Mouse (Mus musculus) erythroblast, adult 5-6 weeks (primary cell): ENCODE measurements around the gene Tcf15. TPM values are rescaled to one million over a fixed set of nuclear protein-coding genes. Genes with fewer than 3 reads are reported as not detected.

ENCODE experiments used
- ATAC-seq: replicated peaks from 2 replicates; pipeline ENCODE4 v1.8.0; 2016; ENCODE audit warnings: moderate number of reproducible peaks, mild to moderate bottlenecking, moderate TSS enrichment, inconsistent platforms; ENCODE audit not compliant: poor library complexity, low FRiP score, severe bottlenecking
- total RNA-seq, 2 experiments: library from RNA; stranded (forward) in 1 of 2; stranded (reverse) in 1 of 2; fragments of 150-400 nt in 1 of 2; fragments of 200-764, 138-1000 nt in 1 of 2; gene quantifications; 2 replicates each; pipeline versions ENCODE4 v1.2.3 to v1.2.4; 2015 to 2017; ENCODE audit warnings: low replicate concordance in 2 of 2

The Tcf15 gene
- total RNA-seq (2015; ENCODE audit: low replicate concordance) (not detected in 2 replicates), total RNA-seq (2017; ENCODE audit: low replicate concordance) (not detected in 2 replicates)

- ATAC-seq, result no peak
Observed at GRCm38 (mm10) chr2:152143279-152144157, at the start of gene Tcf15. Tcf15 (plus strand) TSS chr2:152143561.

DNA sequence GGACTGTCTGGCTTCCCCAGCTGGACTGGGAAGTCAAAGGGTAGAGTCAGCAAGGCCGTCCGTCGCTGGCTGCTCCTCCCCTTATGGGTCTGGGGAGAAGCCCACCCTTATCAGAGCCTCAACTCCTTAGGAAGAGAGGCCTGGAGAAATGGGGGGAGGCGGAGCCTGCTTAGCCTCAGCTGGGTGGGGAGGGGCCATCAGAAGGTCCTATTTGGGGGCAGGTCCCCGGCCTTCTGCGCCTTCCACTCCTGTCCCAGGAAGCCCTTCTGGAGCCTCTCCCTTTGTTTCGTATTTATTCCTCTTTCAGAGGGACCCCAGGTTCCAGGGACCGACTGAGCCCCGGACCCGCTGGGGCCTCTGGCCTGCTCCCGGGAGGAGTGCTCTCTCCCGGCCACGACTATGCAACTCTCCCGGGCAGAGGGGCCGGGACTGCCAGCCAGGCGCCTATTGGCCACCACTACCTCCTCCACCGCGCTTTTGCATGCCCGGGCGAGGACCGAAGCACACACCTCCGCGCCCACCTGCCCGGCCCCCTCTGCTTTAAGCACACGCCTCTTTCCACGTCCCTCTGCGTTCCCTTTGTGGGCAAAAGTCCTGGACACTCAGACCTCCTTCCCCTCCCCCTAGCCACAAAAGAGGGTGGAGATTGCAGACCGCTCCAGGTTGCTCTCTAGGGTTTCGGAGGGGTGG, 48.4 kb upstream of the Tcf15 start:
- no peak for ATAC-seq

DNA sequence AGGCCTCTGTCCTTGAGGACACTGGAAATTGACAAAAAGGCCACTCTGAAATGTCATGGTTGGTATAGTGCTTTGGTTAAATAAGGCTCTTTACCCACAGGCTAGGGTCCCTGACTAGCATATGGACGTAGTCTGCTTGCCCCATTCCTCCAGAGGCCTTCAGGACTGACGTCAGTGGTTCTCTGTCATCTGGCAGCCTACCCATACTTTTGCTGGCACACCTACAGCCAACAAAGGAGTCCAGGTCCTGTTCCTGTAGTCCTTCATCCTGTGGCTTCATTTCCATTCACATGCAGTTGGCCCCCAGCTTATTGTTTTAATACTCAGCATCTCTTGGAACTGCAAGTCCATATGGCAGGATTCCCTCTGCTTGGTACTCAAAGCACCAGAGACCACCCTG, 46.4 kb upstream of the Tcf15 start:
- no peak for ATAC-seq

- no peak for ATAC-seq
Observed at GRCm38 (mm10) chr2:152097916-152098315, 45.4 kb upstream of the Tcf15 start.

DNA sequence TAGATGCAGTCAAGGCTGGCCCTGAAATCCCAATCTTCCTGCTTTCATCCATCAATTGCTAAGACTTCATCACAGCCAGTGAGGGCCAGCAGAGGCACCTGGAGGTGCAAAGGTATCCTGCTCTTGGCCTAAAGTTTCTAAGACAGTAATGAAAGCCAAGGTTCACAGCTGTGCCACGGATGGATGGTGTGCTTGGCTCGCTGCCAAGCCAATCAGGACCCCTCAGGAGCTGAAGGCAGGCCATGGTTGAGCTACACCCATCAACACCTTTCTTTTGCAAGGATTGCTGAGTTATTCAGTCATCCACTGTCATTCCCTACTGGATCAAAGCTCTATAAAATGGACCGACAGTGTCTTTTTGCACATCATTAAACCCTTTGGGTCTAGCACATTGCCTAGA, 43.8 kb upstream of the Tcf15 start:
- no peak for ATAC-seq

DNA sequence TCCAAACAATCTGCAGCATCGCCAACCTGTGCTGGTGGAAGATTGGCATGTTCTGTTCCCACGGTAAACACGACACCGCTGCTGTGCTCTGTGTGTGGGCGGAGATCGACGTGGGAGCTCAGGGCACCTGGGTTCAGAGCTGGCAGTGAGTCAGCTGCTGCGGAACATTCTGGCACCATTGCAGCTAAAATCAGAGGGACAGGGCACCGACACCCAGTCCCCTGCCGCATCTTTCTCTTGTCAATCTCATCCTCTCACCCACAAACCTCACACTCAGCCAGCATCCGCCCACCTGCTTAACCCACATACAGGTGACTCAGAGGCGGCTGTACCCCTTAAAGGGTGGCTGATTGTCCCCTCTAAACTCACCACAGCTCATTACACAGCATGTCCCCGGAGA, 41.6 kb upstream of the Tcf15 start:
- no peak for ATAC-seq

DNA sequence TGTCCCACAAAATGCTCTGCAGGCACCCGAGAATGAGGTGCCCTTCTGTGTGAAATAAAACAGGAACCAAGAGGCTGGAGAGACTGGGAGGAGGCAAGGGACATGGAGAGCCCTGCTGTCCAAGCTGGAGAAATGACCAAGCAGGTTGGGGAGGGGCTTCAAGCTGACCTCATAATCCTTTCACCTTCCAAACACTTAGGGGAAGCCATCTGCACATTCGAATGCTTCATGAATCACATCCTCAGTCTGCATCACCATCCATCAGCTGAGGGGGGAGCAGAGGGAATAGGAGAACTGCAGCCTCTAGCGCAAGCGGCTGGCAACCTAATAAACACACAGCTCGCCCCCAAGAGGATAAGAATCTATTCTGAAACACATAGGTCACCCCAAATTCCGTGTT, 41.0 kb upstream of the Tcf15 start:
- no peak for ATAC-seq

- peak; percentile 63 for ATAC-seq
Observed at GRCm38 (mm10) chr2:152104711-152105317, 38.5 kb upstream of the Tcf15 start.

DNA sequence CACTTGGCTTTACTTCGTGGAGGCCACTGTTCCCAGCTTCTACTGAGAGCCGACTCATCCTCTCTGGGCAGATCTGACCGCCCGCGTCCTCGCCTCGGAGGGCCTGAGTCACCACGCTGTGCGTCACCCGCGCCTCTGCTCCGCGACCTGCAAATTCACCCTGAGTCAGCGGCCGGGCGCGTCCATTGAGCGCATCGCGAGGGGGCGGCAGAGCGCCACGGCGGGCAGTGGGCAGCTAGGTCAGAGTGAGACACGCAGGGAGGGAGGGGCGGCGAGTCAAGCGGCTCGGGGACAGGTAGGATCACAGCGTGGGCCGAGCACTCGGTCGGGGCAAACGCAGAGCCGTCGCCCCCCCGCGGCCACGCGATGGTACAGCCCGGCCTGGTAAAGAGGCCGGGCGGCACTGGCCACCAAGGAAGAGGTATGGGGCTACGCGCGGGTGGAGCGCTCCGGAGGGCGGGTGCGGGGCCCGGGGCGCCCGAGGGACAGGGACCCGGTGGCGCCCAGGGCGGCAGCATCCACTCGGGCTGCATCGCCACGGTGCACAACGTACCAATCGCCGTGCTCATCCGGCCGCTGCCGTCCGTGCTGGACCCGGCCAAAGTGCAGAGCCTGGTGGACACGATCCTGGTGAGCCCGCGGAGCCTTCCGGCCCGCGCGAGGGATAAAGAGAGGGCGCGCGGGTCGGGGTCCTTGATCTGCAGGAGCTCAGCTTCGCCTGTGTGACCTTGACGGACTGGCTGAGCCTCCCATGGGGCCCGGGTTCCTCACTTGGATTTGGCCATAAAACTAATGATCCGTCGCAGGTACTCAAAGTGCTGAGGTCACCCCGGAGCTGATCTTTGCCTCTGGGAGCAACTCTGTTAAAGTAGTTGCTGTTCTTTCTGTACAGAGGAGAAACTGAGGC, 37.8 kb upstream of the Tcf15 start, which contains the start of gene Srxn1:
Gene Srxn1, plus strand, starts transcription at position 199 of the 907 bp plus-strand sequence.
- ATAC-seq, result peak; percentile 89

DNA sequence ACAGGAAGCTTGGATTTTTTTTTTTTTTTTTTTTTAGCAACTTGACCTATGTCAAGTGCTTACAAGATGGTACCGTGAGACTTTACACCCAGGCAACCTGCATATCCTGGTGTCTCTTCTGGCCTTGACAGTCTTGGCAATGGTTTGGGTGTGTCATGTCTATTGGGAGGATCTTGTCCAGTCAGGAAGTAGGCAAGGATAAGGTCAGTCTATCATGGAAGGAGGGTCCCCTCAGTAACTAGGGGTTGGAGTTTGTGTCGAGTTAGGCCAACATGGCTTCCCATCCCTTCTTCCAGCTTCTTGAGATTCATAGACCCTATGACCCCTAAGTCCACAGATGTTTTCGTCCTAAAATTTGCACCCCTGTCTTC, 37.2 kb upstream of the Tcf15 start:
- no peak for ATAC-seq

- no peak for ATAC-seq
Observed at GRCm38 (mm10) chr2:152106597-152106996, 36.8 kb upstream of the Tcf15 start.

DNA sequence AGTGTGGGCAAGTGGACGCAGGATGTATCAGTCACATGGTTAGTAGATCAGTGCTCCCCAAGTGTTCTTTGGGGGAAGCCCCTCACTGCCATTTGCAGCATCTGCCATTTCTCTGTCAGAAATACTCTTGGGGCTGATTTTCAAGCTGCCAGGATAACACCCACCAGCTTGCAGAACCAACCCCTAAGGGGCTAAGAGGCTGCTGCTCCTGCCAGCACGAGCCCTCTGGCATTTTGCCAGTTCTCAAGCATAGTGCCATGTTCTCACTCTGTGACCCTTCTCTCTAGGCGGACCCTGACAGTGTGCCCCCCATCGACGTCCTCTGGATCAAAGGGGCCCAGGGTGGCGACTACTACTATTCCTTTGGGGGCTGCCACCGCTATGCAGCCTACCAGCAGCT, 34.7 kb upstream of the Tcf15 start:
- ATAC-seq, result no peak

DNA sequence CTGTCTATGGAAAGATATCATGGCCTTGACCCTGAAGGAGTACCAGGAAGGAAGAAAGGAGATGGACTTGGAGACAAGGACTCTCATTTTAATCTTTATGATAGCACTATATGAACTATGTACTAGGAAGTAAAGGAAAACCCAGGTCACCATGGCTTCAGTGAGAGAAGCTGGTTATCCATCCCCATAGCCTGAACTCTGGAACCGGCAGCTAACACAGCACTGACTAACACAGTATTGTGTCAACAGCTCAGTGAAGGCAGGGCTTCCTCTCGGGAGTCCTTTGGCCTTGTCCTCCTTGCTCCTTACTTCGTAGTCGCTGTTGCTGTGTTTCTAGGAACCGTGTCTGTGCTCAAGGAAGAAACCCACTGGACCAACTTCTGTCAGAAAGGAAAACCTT, 34.0 kb upstream of the Tcf15 start:
- ATAC-seq, result no peak

DNA sequence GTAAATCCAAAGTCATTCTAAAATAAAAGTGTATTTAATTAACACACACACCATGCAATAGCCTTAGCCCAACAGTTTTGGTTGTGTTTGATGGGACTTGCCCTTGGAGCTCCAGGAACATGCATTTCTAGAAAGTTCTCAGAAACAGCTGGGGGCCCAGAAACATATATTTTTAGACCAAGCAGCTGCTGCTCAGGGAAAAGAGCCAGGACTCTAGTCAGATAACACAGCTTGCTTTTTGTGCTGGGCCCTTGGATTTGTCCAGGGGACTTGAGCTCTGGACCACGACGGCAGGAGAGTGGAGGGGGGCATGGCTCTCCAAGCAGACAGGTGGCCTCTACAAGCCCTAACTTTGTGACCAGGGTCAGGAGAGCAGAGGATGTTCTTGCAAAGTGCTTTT, 32.0 kb upstream of the Tcf15 start:
- no peak for ATAC-seq

DNA sequence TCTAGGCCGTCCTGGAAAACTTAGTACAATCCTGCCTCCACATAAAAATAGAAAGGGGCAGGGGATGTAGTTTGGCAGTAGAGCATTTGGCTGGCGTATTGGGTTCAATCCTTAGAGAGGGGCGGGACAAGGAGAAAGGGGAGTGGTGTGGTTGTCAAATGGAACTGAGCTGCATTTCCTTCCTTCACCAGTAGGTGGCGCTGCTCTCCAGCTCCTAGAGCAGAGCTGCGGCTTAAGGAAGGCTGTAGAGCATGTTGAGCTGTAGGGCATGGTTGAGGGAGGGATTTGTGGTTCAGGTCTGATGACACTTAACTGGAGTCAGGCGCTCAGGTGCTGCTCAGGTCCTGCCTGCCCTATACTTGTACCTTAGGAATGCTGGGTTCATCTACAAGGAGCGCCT, 31.4 kb upstream of the Tcf15 start:
- ATAC-seq, result peak; percentile 89

DNA sequence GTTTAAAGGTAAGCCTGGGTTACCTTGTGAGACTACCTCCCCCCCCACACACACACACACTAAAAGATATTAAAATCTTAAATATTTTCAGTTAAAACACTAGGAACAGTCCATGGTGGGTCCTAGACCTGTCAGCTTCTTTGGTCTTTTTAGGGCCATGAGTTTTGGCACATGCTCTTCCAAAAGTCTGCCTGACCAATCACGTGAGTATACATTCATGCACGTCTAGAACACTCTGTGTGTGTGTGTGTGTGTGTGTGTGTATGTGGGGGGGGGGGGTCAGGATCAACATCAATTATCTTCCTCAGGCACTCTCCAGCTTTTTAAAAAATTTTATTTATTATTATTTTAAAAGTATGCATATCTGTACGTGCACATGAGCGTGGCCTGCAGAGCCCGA, 30.9 kb upstream of the Tcf15 start:
- ATAC-seq, result no peak

DNA sequence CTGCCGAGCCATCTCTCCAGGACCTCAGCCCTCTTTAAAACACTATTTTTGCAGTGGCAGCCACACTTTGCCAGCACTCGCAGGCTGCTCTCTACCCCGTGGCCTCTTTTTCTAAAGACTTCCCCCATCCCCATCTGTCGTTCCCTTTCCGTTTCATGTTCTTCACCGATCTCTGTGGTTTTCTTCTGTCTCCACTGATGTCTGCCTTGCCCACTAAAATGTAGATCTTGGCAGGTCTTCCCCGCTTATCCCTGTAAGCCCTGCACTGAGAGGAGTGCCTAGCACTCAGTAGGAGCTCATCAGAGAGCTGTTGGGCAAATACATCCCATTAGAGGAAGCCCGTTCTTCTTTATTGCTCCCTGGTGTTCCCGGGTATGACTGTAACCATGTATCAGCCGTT, 30.4 kb upstream of the Tcf15 start:
- no peak for ATAC-seq

GRCm38 (mm10) chr2:152114057-152114975, 29.0 kb upstream of the Tcf15 start:
- no peak for ATAC-seq

- ATAC-seq, result peak; percentile 31; the same call in 1 of the 2 replicates
Observed at GRCm38 (mm10) chr2:152117694-152118093, 25.7 kb upstream of the Tcf15 start.
